8 mouse cellular contexts compared by ENCODE assay signal in genomic region chr19:4477345-4478189, GRCm38 (mm10). TPM values are rescaled to one million over a fixed set of nuclear protein-coding genes. Genes with fewer than 3 reads are reported as not detected.
A peak's percentile ranks its signal among the peaks of the same experiment; 100 is the strongest.
DNase-seq lines count a peak whose midpoint lies in the region; ATAC-seq and TF ChIP-seq lines count a peak whose summit lies in the region.

Syt12 (minus strand) TSS chr19:4477447.

- peak within 1 kb of the TSS; percentile 54 for H3K9ac ChIP-seq in forebrain, postnatal 0 days
- H3K9ac ChIP-seq in hindbrain, postnatal 0 days (replicated peaks; ENCODE audit: low read length), result peak within 1 kb of the TSS; percentile 61
- peak within 1 kb of the TSS; percentile 69 for H3K9ac ChIP-seq in limb, embryonic 13.5 days
- peak within 1 kb of the TSS; percentile 74 for H3K9ac ChIP-seq in midbrain, embryonic 16.5 days (ENCODE audit: low read depth, low read length)

- no peak within 1 kb of the TSS for H3K27ac ChIP-seq in forebrain, postnatal 0 days (ENCODE audit: low read depth, low read length)
- peak within 1 kb of the TSS; percentile 60 for H3K27ac ChIP-seq in hindbrain, postnatal 0 days
- H3K27ac ChIP-seq in limb, embryonic 13.5 days, result no peak within 1 kb of the TSS
- H3K27ac ChIP-seq in midbrain, embryonic 16.5 days (ENCODE audit: low read length), result 0 out of 2 replicates have a peak within 1 kb of the TSS, but pooled peaks have one; percentile 24

- no peak for ATAC-seq in megakaryocyte, adult 5-6 weeks (ENCODE audit: poor library complexity, severe bottlenecking)
- ATAC-seq in cerebellum, adult (ENCODE audit: insufficient number of reproducible peaks, low FRiP score, low TSS enrichment), result peak; percentile 5; the same call in 1 of the 2 replicates
- ATAC-seq in forebrain, postnatal 0 days, result no peak
- no peak; the same call in 1 of the 2 replicates for ATAC-seq in hindbrain, postnatal 0 days
- ATAC-seq in limb, embryonic 13.5 days (ENCODE audit: low FRiP score, low read depth), result no peak; the same call in 1 of the 2 replicates
- ATAC-seq in midbrain, embryonic 16.5 days, result no peak
- no peak for ATAC-seq in megakaryocyte progenitor cell, adult 5-6 weeks (replicated peaks; ENCODE audit: poor library complexity)

- no peaks in the 10 kb centered on the region for H3K36me3 ChIP-seq in megakaryocyte, embryonic 14.5 days (replicated peaks; ENCODE audit: low read length)
- no peaks in the 10 kb centered on the region for H3K36me3 ChIP-seq in forebrain, postnatal 0 days (ENCODE audit: insufficient read depth)
- H3K36me3 ChIP-seq in hindbrain, postnatal 0 days (ENCODE audit: insufficient read depth, low read length), result no peaks in the 10 kb centered on the region
- H3K36me3 ChIP-seq in limb, embryonic 13.5 days, result no peaks in the 10 kb centered on the region
- H3K36me3 ChIP-seq in midbrain, embryonic 16.5 days (ENCODE audit: control insufficient read depth, insufficient read depth, low read length), result no peaks in the 10 kb centered on the region

- H3K4me3 ChIP-seq in megakaryocyte, embryonic 14.5 days (replicated peaks), result peak within 1 kb of the TSS; percentile 83
- H3K4me3 ChIP-seq in forebrain, postnatal 0 days (ENCODE audit: low read depth, low read length), result peak within 1 kb of the TSS; percentile 52
- peak within 1 kb of the TSS; percentile 59 for H3K4me3 ChIP-seq in hindbrain, postnatal 0 days (ENCODE audit: low read length)
- H3K4me3 ChIP-seq in limb, embryonic 13.5 days, result peak within 1 kb of the TSS; percentile 58
- peak within 1 kb of the TSS; percentile 56 for H3K4me3 ChIP-seq in midbrain, embryonic 16.5 days (ENCODE audit: low read depth, low read length)

- H3K4me1 ChIP-seq in megakaryocyte, embryonic 14.5 days, result peaks cover 40% of the 10 kb centered on the region
- H3K4me1 ChIP-seq in forebrain, postnatal 0 days (ENCODE audit: insufficient read depth), result no peaks in the 10 kb centered on the region
- H3K4me1 ChIP-seq in hindbrain, postnatal 0 days (ENCODE audit: insufficient read depth, low read length), result peaks cover 3% of the 10 kb centered on the region
- H3K4me1 ChIP-seq in limb, embryonic 13.5 days, result peaks cover 9% of the 10 kb centered on the region
- H3K4me1 ChIP-seq in midbrain, embryonic 16.5 days (ENCODE audit: control insufficient read depth, insufficient read depth, low read length), result peaks cover 4% of the 10 kb centered on the region; the same call in 1 of the 2 replicates

- 36% methylated on average over 21 of the region's 21 CpGs for WGBS in forebrain, postnatal 0 days
- WGBS in hindbrain, postnatal 0 days, result 34% methylated on average over 21 of the region's 21 CpGs
- WGBS in limb, embryonic 13.5 days, result 39% methylated on average over 20 of the region's 21 CpGs
- WGBS in midbrain, embryonic 16.5 days, result 29% methylated on average over 21 of the region's 21 CpGs

- peak within 1 kb of the TSS; percentile 96 for H3K4me2 ChIP-seq in forebrain, postnatal 0 days (ENCODE audit: low read depth)
- peak within 1 kb of the TSS; percentile 96 for H3K4me2 ChIP-seq in hindbrain, postnatal 0 days (ENCODE audit: low read depth, low read length)
- H3K4me2 ChIP-seq in limb, embryonic 13.5 days (replicated peaks), result peak within 1 kb of the TSS; percentile 98
- H3K4me2 ChIP-seq in midbrain, embryonic 16.5 days (ENCODE audit: low read length), result peak within 1 kb of the TSS; percentile 97

- H3K27me3 ChIP-seq in megakaryocyte, embryonic 14.5 days (replicated peaks), result peaks cover 87% of the 10 kb centered on the region
- H3K27me3 ChIP-seq in forebrain, postnatal 0 days (ENCODE audit: insufficient read depth, low read length), result peaks cover 6% of the 10 kb centered on the region
- H3K27me3 ChIP-seq in hindbrain, postnatal 0 days (ENCODE audit: insufficient read depth, low read length), result no peaks in the 10 kb centered on the region
- peaks cover 50% of the 10 kb centered on the region for H3K27me3 ChIP-seq in limb, embryonic 13.5 days
- peaks cover 7% of the 10 kb centered on the region for H3K27me3 ChIP-seq in midbrain, embryonic 16.5 days (ENCODE audit: control insufficient read depth, insufficient read depth, low read depth, low read length)

- no peak for DNase-seq in forebrain, postnatal 0 days
- DNase-seq in hindbrain, postnatal 0 days (ENCODE audit: low spot score), result peak; percentile 11

- TF ChIP-seq CTCF in forebrain, postnatal 0 days (IDR thresholded peaks at IDR 0.05; ENCODE audit: low read depth), result no peak
- TF ChIP-seq CTCF in hindbrain, postnatal 0 days (IDR thresholded peaks at IDR 0.05; ENCODE audit: low read depth), result no peak

- H3K9me3 ChIP-seq in megakaryocyte, embryonic 14.5 days, result no peaks in the 10 kb centered on the region
- no peaks in the 10 kb centered on the region for H3K9me3 ChIP-seq in forebrain, postnatal 0 days (ENCODE audit: low read length)
- H3K9me3 ChIP-seq in hindbrain, postnatal 0 days (ENCODE audit: low read length), result no peaks in the 10 kb centered on the region
- H3K9me3 ChIP-seq in limb, embryonic 13.5 days, result no peaks in the 10 kb centered on the region
- no peaks in the 10 kb centered on the region for H3K9me3 ChIP-seq in midbrain, embryonic 16.5 days (replicated peaks; ENCODE audit: control insufficient read depth, low read length, poor library complexity, severe bottlenecking)

RNA-seq across cellular contexts. Expression of gene Syt12, which starts in this region (rescaled TPM):
- not detected in 2 replicates for polyA plus RNA-seq in megakaryocyte, embryonic 14.5 days (2012; ENCODE audit: insufficient read depth, low replicate concordance)
- total RNA-seq in megakaryocyte, adult 5-6 weeks (2015), result not detected in 2 replicates
- total RNA-seq in megakaryocyte, adult 5-6 weeks (2017), result not detected in 2 replicates
- total RNA-seq in forebrain, postnatal 0 days (2014; rRNA removed), result 8.2 and 13.0 TPM in 2 replicates
- 2.9 and 3.3 TPM in 2 replicates for polyA plus RNA-seq in forebrain, postnatal 0 days (2015; fragmentation: Nextera tagmentation; extraction: Ambion mirVana)
- 46.2 and 54.5 TPM in 2 replicates for total RNA-seq in hindbrain, postnatal 0 days (2014; rRNA removed)
- 9.0 and 9.9 TPM in 2 replicates for polyA plus RNA-seq in hindbrain, postnatal 0 days (2015; fragmentation: Nextera tagmentation; extraction: Ambion mirVana)
- polyA plus RNA-seq in limb, embryonic 13.5 days (2015; fragmentation: Nextera tagmentation; extraction: Ambion mirVana), result 0.69 and 1.1 TPM in 2 replicates
- 3.2 and 5.2 TPM in 2 replicates for polyA plus RNA-seq in midbrain, embryonic 16.5 days (2015; fragmentation: Nextera tagmentation; extraction: Ambion mirVana)
- not detected in 2 replicates for total RNA-seq in megakaryocyte progenitor cell, adult 5-6 weeks (2015)
- not detected in 2 replicates for total RNA-seq in megakaryocyte progenitor cell, adult 5-6 weeks (2017)

Comparison
In these comparisons a context has a peak if more than half of its experiments do, and no peak if none do; other contexts are left out.
1. H3K27ac ChIP-seq: peak in hindbrain, postnatal 0 days (single experiment) and midbrain, embryonic 16.5 days (single experiment); none in forebrain, postnatal 0 days (single experiment) and limb, embryonic 13.5 days (single experiment).
2. Peak in every context shown above with its lines, with median percentiles within 50 percentile points of each other: H3K4me3 ChIP-seq, H3K4me2 ChIP-seq and H3K9ac ChIP-seq.